Mouse (Mus musculus): ENCODE data around the gene Grin2c.

GRCm38 (mm10) chr11:115249721-115250404 lies 17.2 kb downstream of the Grin2c start:
- no peak for TF ChIP-seq ELF1 (IDR thresholded peaks at IDR 0.05; ENCODE audit: low read depth, low read length)
- no peak for TF ChIP-seq SMC3 (IDR thresholded peaks at IDR 0.05; ENCODE audit: low read depth, low read length)
- no peak for TF ChIP-seq CTCF (IDR thresholded peaks at IDR 0.05 in 2 of 3, conservative IDR thresholded peaks at IDR 0.05 in 1 of 3; ENCODE audit: control insufficient read depth in 1 of 3, insufficient read depth in 1 of 3, low read depth in 2 of 3, low read length in 3 of 3, poor library complexity in 1 of 3, severe bottlenecking in 1 of 3)
- TF ChIP-seq TCF12 (IDR thresholded peaks at IDR 0.05; ENCODE audit: low read depth, low read length), result no peak
- TF ChIP-seq MAX (IDR thresholded peaks at IDR 0.05; ENCODE audit: low read length), result no peak
- no peak for TF ChIP-seq KAT2A (conservative IDR thresholded peaks at IDR 0.05; ENCODE audit: low read depth, low read length)
- no peak for TF ChIP-seq POLR2A (IDR thresholded peaks at IDR 0.05; ENCODE audit: control insufficient read depth in 1 of 2, insufficient read depth in 1 of 2, low read depth in 1 of 2, low read length in 2 of 2, poor library complexity in 1 of 2)
- no peak for TF ChIP-seq USF1 (IDR thresholded peaks at IDR 0.05; ENCODE audit: low read depth, low read length)

Measured in MEL (cell line).